8 mouse cellular contexts compared by ENCODE assay signal in the genomic region with DNA sequence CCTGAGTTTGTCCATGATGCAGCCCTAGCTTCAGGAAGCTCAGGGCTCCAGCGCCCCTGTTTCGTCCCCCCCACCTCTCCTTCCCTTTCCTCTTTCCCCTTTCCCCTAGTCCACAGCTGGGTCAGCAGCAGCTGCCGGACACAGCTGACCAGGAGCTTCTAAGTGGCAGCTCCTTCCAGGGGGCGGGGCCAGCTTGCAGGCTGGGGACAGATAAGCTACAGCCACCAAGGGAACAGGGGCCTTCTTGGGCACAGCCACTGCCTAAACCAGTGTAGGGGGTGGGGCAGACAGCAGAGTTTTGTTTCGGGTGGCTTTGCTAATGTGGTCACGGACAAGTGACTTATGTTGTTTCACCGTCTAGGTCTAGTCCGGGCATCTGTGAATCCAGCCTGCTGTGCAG. TPM values are rescaled to one million over a fixed set of nuclear protein-coding genes. Genes with fewer than 3 reads are reported as not detected.
DNase-seq lines count a peak whose midpoint lies in the region; ATAC-seq and TF ChIP-seq lines count a peak whose summit lies in the region.

A gene (minus strand): TSS at position 90 of the 400 bp plus-strand sequence.

- peak within 1 kb of the TSS; percentile 51 for H3K4me3 ChIP-seq in kidney, postnatal 0 days (replicated peaks; ENCODE audit: low read depth, low read length)
- peak within 1 kb of the TSS; percentile 18 for H3K4me3 ChIP-seq in macrophage (ENCODE audit: inconsistent target)

- TF ChIP-seq CTCF in kidney, postnatal 0 days (IDR thresholded peaks at IDR 0.05; ENCODE audit: low read depth), result no peak

- peak; percentile 9; the same call in 1 of the 2 replicates for ATAC-seq in kidney, postnatal 0 days (replicated peaks; ENCODE audit: low FRiP score, low read depth)

- H3K36me3 ChIP-seq in kidney, postnatal 0 days (ENCODE audit: insufficient read depth, low read length), result no peaks in the 10 kb centered on the region
- no peaks in the 10 kb centered on the region for H3K36me3 ChIP-seq in macrophage (ENCODE audit: inconsistent target)

- WGBS in kidney, postnatal 0 days, result 12% methylated on average over 8 of the region's 8 CpGs
- 43% methylated on average over 8 of the region's 8 CpGs for WGBS in macrophage (ENCODE audit: missing documents)

- H3K4me1 ChIP-seq in kidney, postnatal 0 days (replicated peaks; ENCODE audit: insufficient read depth, low read length), result peaks cover 29% of the 10 kb centered on the region

- no peaks in the 10 kb centered on the region for H3K79me2 ChIP-seq in macrophage (ENCODE audit: inconsistent target)

- H3K27ac ChIP-seq in kidney, postnatal 0 days, result peak within 1 kb of the TSS; percentile 20; the same call in 1 of the 2 replicates
- no peak within 1 kb of the TSS for H3K27ac ChIP-seq in macrophage

- peak within 1 kb of the TSS; percentile 50 for H3K9ac ChIP-seq in kidney, postnatal 0 days (ENCODE audit: low read depth, low read length)

- H3K27me3 ChIP-seq in kidney, postnatal 0 days (ENCODE audit: insufficient read depth, low read length), result 0 out of 2 replicates have a peak, but pooled peaks cover 6% of the 10 kb centered on the region

- H3K4me2 ChIP-seq in kidney, postnatal 0 days (ENCODE audit: low read length), result peak within 1 kb of the TSS; percentile 89

- peak; percentile 72 for DNase-seq in adrenal gland, postnatal 10 days
- DNase-seq in adrenal gland, postnatal 4 days (ENCODE audit: low spot score in 2 of 2), result no peak
- DNase-seq in embryo, embryonic 11 days, result peak; percentile 67
- peak; percentile 66 to 81 for DNase-seq in heart, adult 9 months (ENCODE audit: low spot score in 2 of 2)
- DNase-seq in kidney, postnatal 0 days (ENCODE audit: low spot score), result peak; percentile 73
- peak; percentile 86 to 90 for DNase-seq in spleen, postnatal 4 days (ENCODE audit: low spot score in 2 of 2)
- DNase-seq in cerebellum, adult 11-12 months, result no peak

- no peaks in the 10 kb centered on the region for H3K9me3 ChIP-seq in kidney, postnatal 0 days (replicated peaks; ENCODE audit: low read length)

RNA-seq across cellular contexts. Expression of the gene that starts here (rescaled TPM):
- total RNA-seq in adrenal gland, postnatal 10 days (2021), result 1 to 10 TPM; 7.0 to 9.1 TPM
- total RNA-seq in adrenal gland, postnatal 4 days (2021), result 10 to 100 TPM in 1 of 2 experiments, 1 to 10 TPM in 1; 7.7 to 10.2 TPM
- 16.1 and 17.2 TPM in 2 replicates for polyA plus RNA-seq in kidney, postnatal 0 days (2015; fragmentation: Nextera tagmentation; extraction: Ambion mirVana)
- total RNA-seq in macrophage (2018; cell fraction: chromatin; rRNA removed), result 10 to 100 TPM in 1 of 26 experiments, 1 to 10 TPM in 10, under 1 TPM in 10, not detected in 5; 0.49 to 11.8 (median 1.0) TPM
- 1 to 10 TPM in 18 of 26 experiments, under 1 TPM in 8; 0.30 to 9.2 (median 2.9) TPM for total RNA-seq in macrophage (2018; cell fraction: cytosol; rRNA removed)
- 1 to 10 TPM in 14 of 26 experiments, under 1 TPM in 9, not detected in 3; 0.29 to 9.8 (median 2.6) TPM for total RNA-seq in macrophage (2018; cell fraction: nucleus; rRNA removed)
- polyA plus RNA-seq in macrophage (2018), result 5.3 to 6.7 TPM (median 6.5 TPM) in 3 replicates

Comparison
In these comparisons a context has a peak if more than half of its experiments do, and no peak if none do; other contexts are left out.
1. DNase-seq: peak in adrenal gland, postnatal 10 days (single experiment), embryo, embryonic 11 days (single experiment), heart, adult 9 months (2 of 2), kidney, postnatal 0 days (single experiment) and spleen, postnatal 4 days (2 of 2); none in adrenal gland, postnatal 4 days (0 of 2) and cerebellum, adult 11-12 months (single experiment).